Mouse (Mus musculus): ENCODE measurements around the gene Scgb2b20.
"Not testable (repeated sequence)": the region's sequence is repeated elsewhere in the genome, so short reads cannot be mapped to it uniquely, and the experiment has no call there.

The Scgb2b20 gene

DNA sequence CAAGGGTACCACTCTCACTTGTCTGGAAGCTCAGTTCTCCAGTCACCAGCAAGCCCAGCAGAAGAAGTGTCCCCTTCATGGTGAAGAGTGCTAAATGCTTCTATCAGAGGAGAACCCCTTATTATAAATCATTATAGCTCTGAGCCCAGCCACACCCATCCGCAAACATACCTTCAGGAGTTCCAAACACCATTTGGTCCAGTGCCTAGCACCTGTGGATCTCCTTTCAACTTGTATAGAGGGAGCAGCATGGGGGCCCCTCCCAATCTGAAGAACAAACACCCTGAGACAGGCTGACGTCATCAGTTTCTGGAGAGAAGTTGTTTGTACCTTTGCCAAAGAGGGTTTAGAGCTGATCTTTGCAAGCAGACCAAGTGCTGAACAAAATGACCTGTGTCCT lies at the start of gene Scgb2b20:
Scgb2b20 (minus strand) TSS at position 101 of the 400 bp plus-strand sequence.
- DNase-seq, result not testable (repeated sequence)

DNA sequence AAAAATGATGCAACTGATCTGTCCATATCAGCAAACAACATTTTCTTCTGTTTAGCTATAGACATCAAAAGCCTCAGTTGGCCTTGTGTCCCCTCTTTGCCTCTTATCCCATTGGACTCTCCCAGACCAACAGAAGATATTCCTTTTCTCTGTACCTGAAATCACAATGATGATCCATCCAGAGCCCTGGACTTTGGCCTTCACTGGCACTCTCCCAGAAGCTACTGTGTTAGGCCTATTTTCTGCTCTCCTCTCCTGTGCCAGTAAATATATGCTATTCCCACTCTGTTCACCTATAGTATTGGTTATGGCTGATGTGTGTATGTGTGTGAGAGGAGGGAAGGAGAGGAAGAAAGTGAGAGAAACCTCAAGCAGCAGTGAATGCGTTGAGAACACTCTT lies 43.6 kb upstream of the Scgb2b20 start:
- not testable (repeated sequence) for DNase-seq

DNA sequence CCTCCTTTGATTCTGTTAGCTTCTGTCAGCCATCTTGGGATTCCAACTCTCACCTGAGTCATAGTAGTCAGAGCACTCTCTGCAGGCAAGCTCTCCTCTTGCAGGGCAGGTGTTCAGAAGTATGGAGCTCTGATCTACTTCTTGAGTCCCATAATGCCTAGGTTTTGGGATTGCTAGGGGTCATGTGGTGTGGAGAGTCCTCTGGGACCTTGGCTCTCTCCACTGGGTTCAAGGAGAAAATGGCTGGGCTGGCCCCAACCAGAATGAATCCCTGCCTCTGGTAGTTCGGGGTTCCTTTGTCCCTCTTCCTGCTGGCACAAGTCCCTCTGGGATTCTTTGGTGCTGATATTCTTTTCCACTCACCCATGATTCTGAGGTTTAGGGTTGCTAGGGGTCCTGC lies 35.5 kb upstream of the Scgb2b20 start:
- no peak for DNase-seq

DNA sequence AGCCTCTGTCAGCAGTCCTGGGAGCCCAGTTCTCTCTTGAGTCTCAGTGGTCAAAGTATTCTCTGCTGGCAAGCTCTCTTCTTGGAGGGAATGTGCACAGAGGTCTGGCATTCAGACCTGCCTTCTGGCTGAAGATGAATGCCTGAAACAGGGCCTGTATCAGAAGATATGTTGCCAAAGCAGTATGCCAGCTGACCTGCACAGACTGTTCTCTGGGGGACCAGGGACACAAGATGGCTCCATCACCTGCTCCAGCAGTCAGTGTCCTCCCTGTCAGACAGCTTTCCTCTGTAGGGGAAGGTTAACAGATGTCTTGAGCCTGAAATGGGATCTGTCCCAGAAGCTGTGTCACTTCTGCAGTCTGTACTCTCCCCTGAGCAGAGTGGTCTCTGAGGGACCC lies 33.6 kb upstream of the Scgb2b20 start:
- not testable (repeated sequence) for DNase-seq

DNA sequence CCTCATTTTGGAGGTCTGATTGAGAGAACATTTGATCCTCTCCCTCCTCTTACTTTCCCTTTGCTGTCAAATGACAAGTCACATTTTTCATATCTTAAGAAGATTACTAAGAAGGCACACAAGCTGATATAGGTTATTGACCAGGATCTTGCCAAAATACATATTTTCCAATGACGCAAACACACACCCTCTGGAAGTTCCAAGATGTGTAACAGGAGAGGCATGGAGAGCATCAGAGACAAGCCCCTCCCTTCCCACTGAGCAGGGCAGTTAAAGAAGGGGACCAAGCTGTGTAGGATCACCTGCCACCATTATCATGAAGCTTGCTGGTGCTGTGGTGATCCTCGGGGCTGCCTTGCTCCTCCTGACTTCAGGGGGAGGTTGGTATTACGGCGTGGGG lies 6.8 kb upstream of the Scgb2b20 start, which contains the start of gene Scgb1b20:
Scgb1b20 (plus strand) TSS at position 301 of the 400 bp plus-strand sequence.
- DNase-seq, result not testable (repeated sequence)

All from lung, adult 18-20 months (tissue).